ENCODE assay signal across 7 mouse cellular contexts in the genomic region with DNA sequence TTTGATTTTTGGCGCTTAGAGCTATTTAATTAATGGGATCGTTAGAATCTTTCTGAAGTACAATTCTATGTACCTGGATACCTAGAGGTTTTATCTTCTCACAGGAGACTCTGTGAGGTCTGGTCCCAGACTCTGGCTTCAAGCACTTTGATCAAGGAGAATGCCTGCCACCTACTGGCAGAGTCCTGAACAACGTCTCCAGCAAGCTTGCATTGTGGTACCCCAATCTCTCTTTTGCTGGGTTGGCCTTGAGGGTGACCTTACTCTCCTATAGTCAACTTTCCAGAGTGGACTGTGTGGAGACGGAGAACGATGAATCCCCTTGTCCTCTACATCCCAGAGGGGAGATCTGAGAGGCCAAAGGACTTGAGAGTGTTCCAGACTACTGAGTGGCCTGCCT.
DNase-seq lines count a peak whose midpoint lies in the region; ATAC-seq and TF ChIP-seq lines count a peak whose summit lies in the region.

No protein-coding gene starts in this region.

- TF ChIP-seq CTCF in left cerebral cortex, adult 2 months (IDR thresholded peaks at IDR 0.05): peak; percentile 86

- H3K27me3 ChIP-seq in forebrain, embryonic 13.5 days: 0 out of 2 replicates have a peak, but pooled peaks cover 3% of the 10 kb centered on the region
- peaks cover 6% of the 10 kb centered on the region; the same call in 1 of the 2 replicates for H3K27me3 ChIP-seq in hindbrain, embryonic 12.5 days
- no peaks in the 10 kb centered on the region for H3K27me3 ChIP-seq in midbrain, embryonic 14.5 days (ENCODE audit: control insufficient read depth, insufficient read depth, low read length)
- no peaks in the 10 kb centered on the region for H3K27me3 ChIP-seq in stomach, embryonic 16.5 days (ENCODE audit: control insufficient read depth, insufficient read depth, low read length)

- H3K9me3 ChIP-seq in forebrain, embryonic 13.5 days (replicated peaks): no peaks in the 10 kb centered on the region
- H3K9me3 ChIP-seq in hindbrain, embryonic 12.5 days (replicated peaks): no peaks in the 10 kb centered on the region
- H3K9me3 ChIP-seq in midbrain, embryonic 14.5 days (ENCODE audit: control insufficient read depth, low read length): no peaks in the 10 kb centered on the region
- H3K9me3 ChIP-seq in stomach, embryonic 16.5 days (replicated peaks; ENCODE audit: control insufficient read depth, low read length): no peaks in the 10 kb centered on the region

- no peak overlapping the region for H3K9ac ChIP-seq in forebrain, embryonic 13.5 days
- no peak overlapping the region for H3K9ac ChIP-seq in hindbrain, embryonic 12.5 days
- H3K9ac ChIP-seq in midbrain, embryonic 14.5 days (replicated peaks; ENCODE audit: low read length): no peak overlapping the region
- H3K9ac ChIP-seq in stomach, embryonic 16.5 days (ENCODE audit: low read length): no peak overlapping the region

- no peaks in the 10 kb centered on the region for H3K36me3 ChIP-seq in forebrain, embryonic 13.5 days (ENCODE audit: poor library complexity, severe bottlenecking)
- H3K36me3 ChIP-seq in hindbrain, embryonic 12.5 days: no peaks in the 10 kb centered on the region
- H3K36me3 ChIP-seq in midbrain, embryonic 14.5 days (ENCODE audit: control insufficient read depth, insufficient read depth, low read length): no peaks in the 10 kb centered on the region
- H3K36me3 ChIP-seq in stomach, embryonic 16.5 days (ENCODE audit: control insufficient read depth, insufficient read depth, low read length): no peaks in the 10 kb centered on the region

- H3K27ac ChIP-seq in forebrain, embryonic 13.5 days: no peak overlapping the region
- no peak overlapping the region for H3K27ac ChIP-seq in hindbrain, embryonic 12.5 days
- H3K27ac ChIP-seq in left cerebral cortex, adult 2 months: no peak overlapping the region
- no peak overlapping the region for H3K27ac ChIP-seq in midbrain, embryonic 14.5 days (replicated peaks; ENCODE audit: low read depth, low read length)
- no peak overlapping the region for H3K27ac ChIP-seq in stomach, embryonic 16.5 days (ENCODE audit: low read length)

- H3K4me1 ChIP-seq in forebrain, embryonic 13.5 days: no peaks in the 10 kb centered on the region
- H3K4me1 ChIP-seq in hindbrain, embryonic 12.5 days: 0 out of 2 replicates have a peak, but pooled peaks cover 5% of the 10 kb centered on the region
- H3K4me1 ChIP-seq in midbrain, embryonic 14.5 days (ENCODE audit: control insufficient read depth, insufficient read depth, low read length): no peaks in the 10 kb centered on the region
- peaks cover 4% of the 10 kb centered on the region; the same call in 1 of the 2 replicates for H3K4me1 ChIP-seq in stomach, embryonic 16.5 days (ENCODE audit: control insufficient read depth, insufficient read depth, low read length)

- intact Hi-C loops in left cerebral cortex, adult 2 months (cut with DNase I): loop anchor here (1.0 to 5.0 kb wide), 2 partner anchors 288 to 403 kb away; no protein-coding TSS in a partner anchor

- WGBS in forebrain, embryonic 13.5 days: 16% methylated on average over 5 of the region's 5 CpGs
- WGBS in hindbrain, embryonic 12.5 days: 17% methylated on average over 5 of the region's 5 CpGs
- WGBS in midbrain, embryonic 14.5 days: 18% methylated on average over 5 of the region's 5 CpGs
- WGBS in stomach, embryonic 16.5 days: 11% methylated on average over 5 of the region's 5 CpGs

- no peak overlapping the region for H3K4me2 ChIP-seq in forebrain, embryonic 13.5 days
- H3K4me2 ChIP-seq in hindbrain, embryonic 12.5 days (replicated peaks): no peak overlapping the region
- H3K4me2 ChIP-seq in midbrain, embryonic 14.5 days (ENCODE audit: low read length): no peak overlapping the region
- H3K4me2 ChIP-seq in stomach, embryonic 16.5 days (ENCODE audit: low read depth, low read length): no peak overlapping the region

- peak; percentile 52 for ATAC-seq in forebrain, embryonic 13.5 days
- peak; percentile 39; the same call in 1 of the 2 replicates for ATAC-seq in hindbrain, embryonic 12.5 days (ENCODE audit: low FRiP score)
- peak; percentile 22; the same call in 1 of the 2 replicates for ATAC-seq in midbrain, embryonic 14.5 days (ENCODE audit: low FRiP score, low TSS enrichment)
- ATAC-seq in stomach, embryonic 16.5 days (ENCODE audit: insufficient read depth, low FRiP score): 0 out of 2 replicates have a peak, but pooled peaks have one; percentile 30

- H3K4me3 ChIP-seq in forebrain, embryonic 13.5 days: no peak overlapping the region
- H3K4me3 ChIP-seq in hindbrain, embryonic 12.5 days: no peak overlapping the region
- H3K4me3 ChIP-seq in left cerebral cortex, adult 2 months: no peak overlapping the region
- no peak overlapping the region for H3K4me3 ChIP-seq in midbrain, embryonic 14.5 days (replicated peaks; ENCODE audit: low read depth, low read length)
- H3K4me3 ChIP-seq in stomach, embryonic 16.5 days (replicated peaks; ENCODE audit: low read length): no peak overlapping the region

- peak; percentile 92 for DNase-seq in NIH3T3 (ENCODE audit: low read depth)
- peak; percentile 86 for DNase-seq in brain, adult 2 months (ENCODE audit: low read depth, low spot score)
- DNase-seq in left cerebral cortex, adult 2 months (ENCODE audit: extremely low spot score in 1 of 2, low spot score in 2 of 2): peak; percentile 74 to 86
- peak; percentile 93 for DNase-seq in midbrain, embryonic 14.5 days
